Mouse (Mus musculus): ENCODE measurements around the gene Snhg11. TPM values are rescaled to one million over a fixed set of nuclear protein-coding genes. Genes with fewer than 3 reads are reported as not detected.

Gene Snhg11
- 225 and 337 TPM in 2 replicates for polyA plus RNA-seq (2014; fragmentation: Nextera tagmentation; extraction: Ambion mirVana)

DNA sequence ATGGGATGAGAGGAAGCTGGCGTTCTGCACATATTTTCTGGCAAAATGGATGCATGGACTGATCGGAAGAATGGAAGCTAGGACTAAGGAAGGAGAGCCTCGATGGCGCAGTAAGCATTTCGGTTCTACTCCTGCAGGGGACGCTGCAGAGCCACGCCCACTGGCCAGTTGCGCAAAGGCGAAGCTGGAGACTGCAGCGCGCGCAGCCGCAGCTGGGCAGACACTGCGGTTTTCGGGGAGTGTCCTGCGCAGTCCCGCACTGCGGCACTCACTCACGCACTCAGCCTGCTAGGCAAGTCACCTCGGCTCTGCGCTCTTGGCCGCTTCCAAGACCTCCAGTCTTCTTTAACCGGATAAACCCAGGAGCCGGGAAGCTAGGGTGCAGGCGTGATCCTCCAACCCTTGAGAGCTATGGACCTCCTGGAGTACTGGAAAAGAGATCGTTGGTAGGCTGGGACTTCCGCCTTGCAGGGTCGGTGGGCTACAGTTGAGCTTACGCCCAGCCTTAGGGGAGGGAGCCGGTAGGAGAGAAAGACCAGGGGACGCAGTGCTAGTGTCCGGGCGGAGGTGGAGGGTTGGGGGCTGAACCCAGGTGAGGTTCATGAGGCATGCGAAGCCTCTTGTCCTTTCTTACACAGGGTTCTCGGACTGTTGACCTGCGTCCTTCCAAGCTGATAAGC is at the start of gene Snhg11:
TSS of gene Snhg11 (plus strand) at position 196 of the 680 bp plus-strand sequence.
- no peaks in the 10 kb centered on the region for H3K4me1 ChIP-seq (ENCODE audit: control insufficient read depth, insufficient read depth, low read length)
- peaks cover 10% of the 10 kb centered on the region for H3K36me3 ChIP-seq (ENCODE audit: control insufficient read depth, insufficient read depth, low read length)
- H3K4me2 ChIP-seq (ENCODE audit: low read length) = peak within 1 kb of the TSS; percentile 56
- 2% methylated on average over 36 of the region's 36 CpGs for WGBS
- DNase-seq (peak; percentile 91), ATAC-seq (ENCODE audit: low FRiP score, low TSS enrichment) (peak; percentile 82)
- H3K9me3 ChIP-seq (ENCODE audit: control insufficient read depth, low read length) = no peaks in the 10 kb centered on the region
- peak within 1 kb of the TSS; percentile 47 for H3K9ac ChIP-seq (replicated peaks; ENCODE audit: low read length)
- H3K27ac ChIP-seq (replicated peaks; ENCODE audit: low read depth, low read length) = peak within 1 kb of the TSS; percentile 75
- H3K4me3 ChIP-seq (replicated peaks; ENCODE audit: low read depth, low read length) = peak within 1 kb of the TSS; percentile 38
- H3K27me3 ChIP-seq (ENCODE audit: control insufficient read depth, insufficient read depth, low read length) = no peaks in the 10 kb centered on the region

DNA sequence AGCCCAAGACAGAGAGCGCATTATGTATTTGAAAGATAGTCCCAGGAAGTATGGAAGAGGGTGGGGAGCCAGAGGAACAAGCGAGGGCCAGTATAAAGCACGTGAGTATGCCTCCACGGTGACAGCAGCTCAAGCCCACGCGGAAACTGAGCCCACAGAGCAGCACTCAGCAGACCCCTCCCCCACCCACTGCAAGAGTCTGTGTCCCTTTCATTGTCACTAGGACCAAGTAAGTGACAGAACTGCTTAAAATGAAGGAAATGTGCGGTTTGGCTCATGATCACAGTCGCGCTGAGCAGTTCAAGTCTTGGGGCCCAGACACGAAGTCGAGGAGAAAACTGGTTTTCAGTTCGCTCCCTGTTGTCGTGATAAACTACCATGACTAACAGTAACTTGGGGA is 41.1 kb upstream of the Snhg11 start:
- DNase-seq = no peak
- Histone ChIP-seq H3K27me3 (ENCODE audit: control insufficient read depth, insufficient read depth, low read length) (no peaks in the 10 kb centered on the region), H3K9me3 (ENCODE audit: control insufficient read depth, low read length) (no peaks in the 10 kb centered on the region), H3K36me3 (ENCODE audit: control insufficient read depth, insufficient read depth, low read length) (no peaks in the 10 kb centered on the region), H3K4me1 (ENCODE audit: control insufficient read depth, insufficient read depth, low read length) (0 out of 2 replicates have a peak, but pooled peaks cover 2% of the 10 kb centered on the region), H3K27ac (replicated peaks; ENCODE audit: low read depth, low read length) (no peak overlapping the region), H3K4me2 (ENCODE audit: low read length) (no peak overlapping the region), H3K9ac (replicated peaks; ENCODE audit: low read length) (no peak overlapping the region), H3K4me3 (replicated peaks; ENCODE audit: low read depth, low read length) (no peak overlapping the region)
- ATAC-seq (ENCODE audit: low FRiP score, low TSS enrichment) = no peak
- WGBS = 89% methylated on average over 13 of the region's 13 CpGs

DNA sequence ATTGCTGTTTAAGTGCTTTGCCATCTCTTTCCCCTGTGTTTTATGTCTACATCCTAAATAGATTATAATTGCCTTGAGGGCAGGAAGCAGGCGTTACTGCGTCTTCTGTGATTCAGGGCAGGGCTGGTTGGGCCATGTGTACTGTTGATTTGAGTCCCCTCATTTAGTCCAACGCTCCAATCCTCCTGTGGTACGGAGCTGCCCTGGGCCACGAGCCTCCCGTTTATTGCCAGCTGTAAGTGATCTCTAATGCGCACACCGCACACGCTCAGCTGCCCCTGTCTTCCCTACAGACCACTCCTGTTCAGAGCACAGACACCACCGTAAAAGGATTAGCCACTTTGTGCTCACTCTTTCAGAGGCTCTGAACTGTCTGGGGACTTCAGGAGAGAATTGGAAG is 37.7 kb upstream of the Snhg11 start:
- Histone ChIP-seq H3K9me3 (ENCODE audit: control insufficient read depth, low read length) (no peaks in the 10 kb centered on the region), H3K9ac (replicated peaks; ENCODE audit: low read length) (no peak overlapping the region), H3K4me2 (ENCODE audit: low read length) (no peak overlapping the region), H3K27me3 (ENCODE audit: control insufficient read depth, insufficient read depth, low read length) (no peaks in the 10 kb centered on the region), H3K4me3 (replicated peaks; ENCODE audit: low read depth, low read length) (no peak overlapping the region), H3K27ac (replicated peaks; ENCODE audit: low read depth, low read length) (no peak overlapping the region), H3K36me3 (ENCODE audit: control insufficient read depth, insufficient read depth, low read length) (no peaks in the 10 kb centered on the region), H3K4me1 (ENCODE audit: control insufficient read depth, insufficient read depth, low read length) (0 out of 2 replicates have a peak, but pooled peaks cover 2% of the 10 kb centered on the region)
- whole genome bisulfite sequencing = 37% methylated on average over 10 of the region's 10 CpGs
- DNase-seq (peak; percentile 23), ATAC-seq (ENCODE audit: low FRiP score, low TSS enrichment) (no peak; the same call in 1 of the 2 replicates)

DNA sequence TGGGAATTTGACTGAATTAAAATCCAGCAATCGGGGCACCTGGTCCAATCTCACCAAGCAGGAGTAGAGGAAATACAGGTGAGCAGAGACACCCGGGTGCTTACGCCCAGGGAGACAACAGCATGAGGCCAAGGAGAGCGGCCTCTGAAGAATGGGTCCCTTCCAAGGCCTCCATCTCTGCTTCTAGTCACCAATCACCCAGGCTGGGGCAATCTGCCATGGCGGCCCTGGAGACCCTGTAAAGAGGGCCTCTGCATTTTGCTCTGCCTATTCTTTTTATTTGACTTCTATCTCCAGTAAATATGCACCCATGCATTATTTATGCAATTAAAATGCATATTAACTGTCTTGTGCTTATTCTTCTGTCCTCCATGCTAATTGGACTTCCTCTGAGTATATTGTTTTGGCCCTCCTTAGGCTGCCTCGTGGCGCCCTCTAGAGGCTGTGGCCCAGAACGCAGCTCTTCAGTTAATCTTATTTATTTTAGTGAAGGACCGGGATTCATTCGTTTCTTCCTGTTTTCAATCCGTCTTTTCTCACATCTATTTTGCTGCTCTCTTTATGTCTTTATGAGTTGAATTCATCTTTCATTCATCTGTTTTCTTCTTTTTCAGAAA is 35.4 kb upstream of the Snhg11 start:
- H3K4me3 ChIP-seq (replicated peaks; ENCODE audit: low read depth, low read length) = no peak overlapping the region
- H3K9ac ChIP-seq (replicated peaks; ENCODE audit: low read length) = no peak overlapping the region
- H3K36me3 ChIP-seq (ENCODE audit: control insufficient read depth, insufficient read depth, low read length) = no peaks in the 10 kb centered on the region
- H3K4me1 ChIP-seq (ENCODE audit: control insufficient read depth, insufficient read depth, low read length) = 0 out of 2 replicates have a peak, but pooled peaks cover 2% of the 10 kb centered on the region
- H3K27me3 ChIP-seq (ENCODE audit: control insufficient read depth, insufficient read depth, low read length) = no peaks in the 10 kb centered on the region
- peak; percentile 87 for DNase-seq
- peak overlapping the region; percentile 56; the same call in 1 of the 2 replicates for H3K27ac ChIP-seq (replicated peaks; ENCODE audit: low read depth, low read length)
- ATAC-seq (ENCODE audit: low FRiP score, low TSS enrichment) = peak; percentile 60; the same call in 1 of the 2 replicates
- no peaks in the 10 kb centered on the region for H3K9me3 ChIP-seq (ENCODE audit: control insufficient read depth, low read length)
- 37% methylated on average over 11 of the region's 11 CpGs for WGBS
- H3K4me2 ChIP-seq (ENCODE audit: low read length) = no peak overlapping the region

DNA sequence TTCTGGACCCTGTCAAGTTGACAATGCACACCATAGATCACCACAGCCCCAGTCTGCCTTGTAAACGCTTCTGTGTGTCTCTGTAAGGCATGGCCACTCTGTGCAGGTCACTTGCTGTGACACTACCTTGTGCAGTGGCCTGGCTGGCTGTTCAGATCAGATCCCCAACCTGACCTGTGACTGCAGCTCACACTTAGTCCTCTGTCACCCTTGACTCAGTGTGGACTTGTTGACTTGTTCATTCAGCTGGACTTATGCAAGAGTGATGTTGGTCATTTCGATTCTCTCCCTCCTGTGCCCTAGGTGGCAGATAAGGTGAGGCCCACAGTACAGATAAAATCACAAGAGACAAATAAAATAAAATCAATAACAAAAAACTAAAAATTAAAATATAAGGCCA is 34.1 kb upstream of the Snhg11 start:
- 87% methylated on average over 2 of the region's 2 CpGs for WGBS
- DNase-seq = no peak
- no peak for ATAC-seq (ENCODE audit: low FRiP score, low TSS enrichment)
- H3K9ac ChIP-seq (replicated peaks; ENCODE audit: low read length) = no peak overlapping the region
- no peak overlapping the region for H3K4me3 ChIP-seq (replicated peaks; ENCODE audit: low read depth, low read length)
- no peaks in the 10 kb centered on the region for H3K36me3 ChIP-seq (ENCODE audit: control insufficient read depth, insufficient read depth, low read length)
- H3K4me2 ChIP-seq (ENCODE audit: low read length) = no peak overlapping the region
- H3K4me1 ChIP-seq (ENCODE audit: control insufficient read depth, insufficient read depth, low read length) = 0 out of 2 replicates have a peak, but pooled peaks cover 2% of the 10 kb centered on the region
- H3K27ac ChIP-seq (replicated peaks; ENCODE audit: low read depth, low read length) = no peak overlapping the region
- no peaks in the 10 kb centered on the region for H3K9me3 ChIP-seq (ENCODE audit: control insufficient read depth, low read length)
- H3K27me3 ChIP-seq (ENCODE audit: control insufficient read depth, insufficient read depth, low read length) = no peaks in the 10 kb centered on the region

DNA sequence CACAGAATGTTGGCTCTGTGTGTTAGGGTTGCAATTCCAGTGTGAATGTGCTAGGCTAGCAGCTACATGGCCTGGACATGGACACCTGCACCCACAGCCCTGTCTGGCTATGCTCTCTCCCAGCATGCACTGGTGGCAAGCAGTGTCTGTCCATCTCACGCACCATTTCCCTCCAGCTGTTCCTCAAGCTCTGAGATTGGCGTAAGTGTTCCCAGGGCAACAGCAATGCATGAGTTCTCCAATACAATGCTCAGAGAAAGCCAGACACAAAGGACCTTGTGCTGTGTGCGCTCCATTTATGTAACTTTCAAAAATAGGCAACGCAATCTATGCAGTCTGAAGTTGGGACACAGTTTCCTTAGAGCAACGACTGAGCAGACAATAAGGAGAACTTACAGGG is 31.9 kb upstream of the Snhg11 start:
- no peaks in the 10 kb centered on the region for H3K4me1 ChIP-seq (ENCODE audit: control insufficient read depth, insufficient read depth, low read length)
- 17% methylated on average over 5 of the region's 5 CpGs for WGBS
- no peak overlapping the region for H3K4me2 ChIP-seq (ENCODE audit: low read length)
- no peak overlapping the region for H3K4me3 ChIP-seq (replicated peaks; ENCODE audit: low read depth, low read length)
- no peaks in the 10 kb centered on the region for H3K36me3 ChIP-seq (ENCODE audit: control insufficient read depth, insufficient read depth, low read length)
- H3K27me3 ChIP-seq (ENCODE audit: control insufficient read depth, insufficient read depth, low read length) = no peaks in the 10 kb centered on the region
- H3K9ac ChIP-seq (replicated peaks; ENCODE audit: low read length) = no peak overlapping the region
- H3K9me3 ChIP-seq (ENCODE audit: control insufficient read depth, low read length) = no peaks in the 10 kb centered on the region
- no peak overlapping the region; the same call in 1 of the 2 replicates for H3K27ac ChIP-seq (replicated peaks; ENCODE audit: low read depth, low read length)
- ATAC-seq (ENCODE audit: low FRiP score, low TSS enrichment) (no peak), DNase-seq (peak; percentile 47)

DNA sequence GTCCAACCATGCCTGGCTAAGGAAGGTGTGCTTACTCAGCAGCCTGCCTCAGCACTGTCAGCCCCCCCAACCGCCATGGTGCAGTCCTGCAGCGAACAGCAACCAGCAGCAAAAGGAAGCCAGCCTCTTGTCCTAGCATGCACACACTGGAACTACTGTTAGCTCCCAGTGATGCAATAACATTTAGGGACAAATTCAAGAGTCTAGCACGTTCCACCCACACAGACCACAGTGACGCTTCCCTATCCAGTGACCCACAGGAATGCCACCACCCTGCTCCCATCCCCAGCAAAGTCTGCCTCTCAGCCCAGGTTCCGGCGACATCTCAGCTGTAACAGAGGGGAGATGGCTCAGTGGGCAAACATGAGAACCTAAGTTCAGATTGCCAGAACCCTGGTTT is 29.0 kb upstream of the Snhg11 start:
- H3K4me1 ChIP-seq (ENCODE audit: control insufficient read depth, insufficient read depth, low read length) = no peaks in the 10 kb centered on the region
- no peak overlapping the region for H3K27ac ChIP-seq (replicated peaks; ENCODE audit: low read depth, low read length)
- ATAC-seq (ENCODE audit: low FRiP score, low TSS enrichment) (no peak), DNase-seq (no peak)
- WGBS = 79% methylated on average over 6 of the region's 6 CpGs
- no peak overlapping the region for H3K9ac ChIP-seq (replicated peaks; ENCODE audit: low read length)
- H3K27me3 ChIP-seq (ENCODE audit: control insufficient read depth, insufficient read depth, low read length) = no peaks in the 10 kb centered on the region
- no peaks in the 10 kb centered on the region for H3K36me3 ChIP-seq (ENCODE audit: control insufficient read depth, insufficient read depth, low read length)
- H3K4me3 ChIP-seq (replicated peaks; ENCODE audit: low read depth, low read length) = no peak overlapping the region
- no peak overlapping the region for H3K4me2 ChIP-seq (ENCODE audit: low read length)
- H3K9me3 ChIP-seq (ENCODE audit: control insufficient read depth, low read length) = no peaks in the 10 kb centered on the region

DNA sequence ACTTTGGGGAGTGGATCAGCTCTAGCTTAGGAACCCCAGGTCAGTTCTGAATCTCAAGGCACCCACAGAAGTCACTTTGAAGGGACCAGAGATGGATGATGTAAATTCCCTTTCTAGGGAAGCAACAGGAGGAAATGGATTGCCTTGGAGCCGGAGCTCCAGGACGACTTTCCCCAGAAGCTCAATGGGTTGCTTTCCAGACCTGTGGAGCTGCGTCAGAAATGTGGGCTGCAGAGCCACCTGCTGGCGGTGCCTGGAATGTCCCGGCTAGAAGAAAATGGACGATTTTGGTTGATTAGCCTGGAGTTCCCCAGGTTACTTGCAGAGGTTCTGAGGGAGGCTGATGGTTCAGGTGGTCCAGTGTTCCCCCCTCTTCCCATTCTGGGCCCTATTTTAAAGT is 27.6 kb upstream of the Snhg11 start:
- ATAC-seq (ENCODE audit: low FRiP score, low TSS enrichment) (no peak; the same call in 1 of the 2 replicates), DNase-seq (peak; percentile 86)
- Histone ChIP-seq H3K4me2 (ENCODE audit: low read length) (no peak overlapping the region), H3K4me1 (ENCODE audit: control insufficient read depth, insufficient read depth, low read length) (no peaks in the 10 kb centered on the region), H3K9ac (replicated peaks; ENCODE audit: low read length) (no peak overlapping the region), H3K9me3 (ENCODE audit: control insufficient read depth, low read length) (no peaks in the 10 kb centered on the region), H3K27ac (replicated peaks; ENCODE audit: low read depth, low read length) (no peak overlapping the region), H3K4me3 (replicated peaks; ENCODE audit: low read depth, low read length) (no peak overlapping the region), H3K36me3 (ENCODE audit: control insufficient read depth, insufficient read depth, low read length) (peaks cover 10% of the 10 kb centered on the region; the same call in 1 of the 2 replicates), H3K27me3 (ENCODE audit: control insufficient read depth, insufficient read depth, low read length) (no peaks in the 10 kb centered on the region)
- WGBS = 3% methylated on average over 6 of the region's 6 CpGs
